Mouse (Mus musculus) heart, embryonic 13.5 days (tissue): Measurements from ENCODE around the gene Sult6b1. TPM values are rescaled to one million over a fixed set of nuclear protein-coding genes. Genes with fewer than 3 reads are reported as not detected.

Experiments
- polyA plus RNA-seq: library from polyadenylated mRNA; unstranded; fragments of >200 nt; fragmentation: Nextera tagmentation; extraction: Ambion mirVana; gene quantifications from 2 replicates; pipeline ENCODE4 v1.2.1, GENCODE M21; 2015

Sult6b1 gene
- polyA plus RNA-seq, 1 experiment from 2014 or later, result 0.20 TPM

Other genes starting within 250 kb of the Sult6b1 start
- 10.3 and 11.0 TPM in 2 replicates for gene Strn, start 169.8 kb downstream of the Sult6b1 start, polyA plus RNA-seq
- gene Heatr5b, start 71.6 kb downstream of the Sult6b1 start, polyA plus RNA-seq, result 16.0 and 18.8 TPM in 2 replicates
- 33.1 and 35.7 TPM in 2 replicates for gene Gpatch11, start 71.4 kb downstream of the Sult6b1 start, polyA plus RNA-seq
- gene Eif2ak2, start 24.4 kb downstream of the Sult6b1 start, polyA plus RNA-seq, result 11.0 and 12.7 TPM in 2 replicates
- gene Cebpzos, start 9.5 kb upstream of the Sult6b1 start, polyA plus RNA-seq, result 81.0 and 89.6 TPM in 2 replicates
- gene Cebpz, start 30.1 kb upstream of the Sult6b1 start, polyA plus RNA-seq, result 28.4 and 33.7 TPM in 2 replicates
- 57.9 and 66.6 TPM in 2 replicates for gene Ndufaf7, start 30.1 kb upstream of the Sult6b1 start, polyA plus RNA-seq
- gene Prkd3, start 113.8 kb upstream of the Sult6b1 start, polyA plus RNA-seq, result 23.9 and 24.8 TPM in 2 replicates
- gene Qpct, start 144.9 kb upstream of the Sult6b1 start, polyA plus RNA-seq, result 36.5 and 36.6 TPM in 2 replicates